Mouse (Mus musculus): ENCODE measurements at regions not wholly inside any gene's neighbourhood (a gene's known extent, or its start where the extent isn't known, plus 50 kb on each side); places are given as distances from the start of the nearest gene placed in this dataset.

DNA sequence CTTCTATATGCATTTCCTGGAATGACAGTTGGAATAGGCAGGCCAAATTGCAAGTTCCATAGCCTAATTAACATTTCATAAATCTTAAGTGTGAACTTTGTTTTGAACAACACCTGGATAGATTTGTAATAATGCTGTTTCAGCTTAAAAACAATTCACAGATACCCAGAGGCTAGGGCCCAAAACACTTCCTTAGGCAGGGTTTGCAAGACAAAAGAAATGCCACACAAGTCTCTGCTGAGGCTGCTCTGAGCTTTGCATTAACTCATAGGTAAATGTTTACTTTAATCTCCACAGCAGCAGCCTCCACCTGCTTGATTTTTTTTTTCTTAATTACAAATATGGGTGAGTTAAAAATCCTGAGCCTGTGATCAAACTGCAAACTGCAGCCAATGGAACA lies 118.4 kb downstream of the Gnat3 start:
- no peak for DNase-seq

DNA sequence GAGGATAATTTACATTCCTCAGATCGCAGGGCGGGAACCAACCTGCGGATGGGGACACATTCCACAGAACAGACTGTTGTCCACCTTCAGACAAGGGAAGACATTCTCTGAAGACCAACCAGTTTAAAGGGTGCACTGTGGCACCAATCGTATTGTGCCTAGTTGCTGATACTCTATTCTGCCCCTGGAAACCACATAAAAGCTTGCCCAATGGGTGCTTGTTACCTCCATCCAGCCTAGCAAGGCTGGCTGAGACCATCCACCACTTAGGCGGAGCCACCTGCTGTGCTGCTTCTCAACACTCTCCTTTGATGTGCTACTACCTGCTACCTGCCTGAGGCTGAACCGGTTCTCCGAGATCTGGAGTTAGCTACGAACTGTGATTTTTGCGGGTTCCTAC lies 119.9 kb downstream of the Gnat3 start:
- no peak for DNase-seq

DNA sequence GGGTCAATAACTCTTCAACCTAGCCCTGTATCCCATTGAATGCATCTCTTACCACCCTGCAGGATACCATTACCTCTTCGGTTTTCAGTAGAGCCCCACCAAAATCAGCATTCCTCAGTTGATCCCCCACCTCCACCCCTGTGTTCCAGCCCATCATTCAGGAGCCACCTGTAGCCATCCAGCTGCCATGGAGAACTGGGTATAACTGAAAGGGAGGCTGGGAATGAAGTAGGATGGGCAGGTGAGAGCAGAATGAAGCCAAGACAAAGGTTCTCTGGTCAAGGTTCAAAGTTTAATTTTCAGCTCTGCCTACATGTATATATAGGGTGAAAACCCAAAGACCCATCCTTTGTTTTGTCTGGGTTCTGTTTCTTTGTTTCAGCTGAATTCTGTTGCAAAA lies 121.4 kb downstream of the Gnat3 start:
- no peak for DNase-seq

DNA sequence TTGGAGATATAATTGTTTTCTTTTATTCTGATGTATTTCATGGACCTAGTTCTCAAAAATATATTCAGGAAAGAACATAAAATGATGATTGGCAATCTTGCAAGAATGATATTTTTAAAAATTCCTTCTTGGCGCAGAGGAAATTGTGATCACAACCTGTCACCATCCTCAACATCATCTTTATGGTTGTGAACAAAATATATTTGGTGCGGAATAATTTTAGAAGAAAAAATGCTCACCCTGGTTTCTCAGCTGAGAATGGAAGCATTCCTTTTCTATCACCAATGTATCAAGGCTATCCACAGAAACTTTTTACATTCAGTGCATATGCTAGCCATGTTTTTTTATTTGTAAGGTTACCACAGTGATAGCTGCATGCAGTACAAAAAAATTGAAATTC lies 123.1 kb downstream of the Gnat3 start:
- DNase-seq = no peak

DNA sequence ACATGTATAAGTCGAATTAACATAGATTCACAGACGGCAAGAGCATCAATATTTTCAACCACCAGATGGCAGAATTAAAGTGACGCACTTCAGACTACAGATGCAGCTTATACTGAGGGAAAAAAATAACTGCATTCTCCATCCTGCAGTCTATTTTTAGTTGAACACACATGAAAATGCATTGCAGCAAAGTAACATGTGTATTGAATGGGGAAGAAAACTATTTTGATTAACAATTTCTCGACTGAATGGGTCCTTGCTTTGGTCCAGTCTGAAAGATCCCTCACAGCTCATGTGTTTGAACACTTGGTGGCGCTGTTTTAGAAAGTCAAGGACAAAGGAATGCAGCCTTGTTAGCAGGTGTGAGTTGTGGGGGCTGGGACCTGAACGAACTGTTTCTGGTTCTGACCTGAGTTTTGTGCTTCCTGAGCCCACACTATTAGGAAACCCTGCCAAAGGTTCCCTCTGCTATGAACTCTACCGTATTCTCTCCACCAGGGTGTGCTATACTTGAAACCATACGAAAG lies 125.6 kb downstream of the Gnat3 start:
- peak; percentile 61 to 69 for DNase-seq

DNA sequence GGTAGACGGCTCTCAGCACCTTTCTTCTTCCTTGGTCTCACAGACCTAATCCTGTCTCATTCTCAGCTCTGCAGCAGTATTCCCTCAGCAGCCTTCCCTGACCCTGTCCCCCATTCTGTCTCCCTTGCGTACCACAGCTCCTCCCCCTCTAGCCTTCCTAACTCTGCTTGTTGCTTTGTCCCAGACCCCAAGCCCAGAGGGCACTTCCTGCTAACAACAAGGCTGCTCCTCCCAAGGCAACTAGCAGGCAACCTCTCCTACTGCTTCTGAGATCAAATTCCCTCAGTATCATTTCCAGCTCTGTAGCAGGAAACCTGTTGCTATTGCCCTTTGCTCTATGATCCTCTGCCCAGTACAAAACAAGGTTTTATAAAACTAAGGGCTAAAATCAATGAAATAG lies 127.6 kb downstream of the Gnat3 start:
- no peak for DNase-seq

DNA sequence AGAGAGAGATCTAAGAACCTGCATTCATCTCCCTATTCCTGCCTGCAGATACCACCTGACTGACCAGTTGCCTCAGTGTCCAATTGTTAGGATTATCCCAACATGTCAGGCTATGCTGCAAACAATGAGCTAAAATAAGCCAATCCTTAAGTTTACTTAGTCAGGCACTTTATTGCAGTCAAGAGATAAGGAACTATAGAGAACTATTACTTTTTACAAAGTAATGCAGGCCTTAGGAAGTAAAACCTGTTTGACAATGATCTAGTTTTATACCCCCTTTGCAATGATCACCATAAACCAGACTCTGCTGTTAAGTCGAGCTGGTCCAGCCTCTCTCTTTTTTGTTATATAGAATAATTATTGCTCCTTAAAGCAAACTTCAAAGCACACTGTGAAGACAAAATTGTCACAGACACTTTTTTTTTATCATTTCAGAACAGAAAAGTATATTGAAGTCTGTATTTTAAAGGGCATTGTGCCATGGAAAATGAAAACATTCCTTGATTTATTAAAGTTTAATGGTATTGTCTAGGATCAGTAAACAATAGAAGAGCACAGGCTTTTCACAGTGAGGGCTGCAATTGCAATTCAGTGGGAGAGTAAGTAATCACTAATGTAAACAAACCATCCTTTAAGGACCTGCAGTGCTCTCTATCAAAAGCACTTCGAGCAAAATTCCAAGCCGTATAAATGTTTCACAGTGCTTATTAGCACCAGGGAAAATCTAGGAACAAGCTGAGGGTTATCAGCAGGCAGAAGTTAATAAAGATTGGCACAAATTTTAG lies 152.7 kb downstream of the Gnat3 start:
- DNase-seq = no peak

DNA sequence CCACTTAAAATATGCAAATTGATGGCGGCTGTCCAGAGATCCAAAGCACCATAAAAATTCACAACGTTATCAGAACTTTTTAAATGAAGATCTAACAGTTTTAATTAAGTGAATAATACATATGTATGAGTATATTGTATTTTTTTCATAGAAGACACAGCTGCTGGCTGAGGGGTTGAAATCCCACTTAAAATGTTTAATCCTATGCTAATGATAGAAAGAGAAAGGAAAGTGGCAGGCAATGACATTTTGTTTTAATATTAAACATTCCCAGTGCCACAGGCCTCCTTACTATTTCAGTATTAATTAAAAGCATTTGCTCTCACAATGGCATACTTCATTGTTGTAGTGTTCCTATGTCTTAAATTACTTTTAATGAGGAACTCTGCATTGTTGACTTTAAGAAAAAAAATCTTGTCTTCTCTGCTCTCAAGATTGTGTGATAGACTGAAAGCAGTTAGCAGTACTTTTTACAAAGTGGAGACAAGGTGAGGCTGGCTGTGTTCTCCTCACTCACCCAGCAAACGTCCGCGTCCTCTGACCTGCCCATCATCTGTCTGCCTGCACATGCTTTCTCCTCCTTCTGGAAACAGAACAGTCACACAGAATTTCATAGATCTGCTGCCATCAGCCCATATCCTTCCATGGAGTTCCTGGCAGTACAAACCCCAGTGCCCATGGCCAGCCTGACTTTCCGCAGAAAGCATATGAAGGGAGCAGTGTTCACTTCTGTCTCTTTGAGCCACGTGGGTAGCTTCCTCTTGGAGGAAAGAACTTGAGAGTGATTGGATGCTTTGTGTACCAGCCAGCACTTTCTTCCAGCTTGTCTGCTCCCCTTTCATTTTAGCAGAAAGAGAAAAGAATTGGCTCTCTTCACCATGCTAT lies 173.7 kb downstream of the Gnat3 start:
- no peak for DNase-seq

DNA sequence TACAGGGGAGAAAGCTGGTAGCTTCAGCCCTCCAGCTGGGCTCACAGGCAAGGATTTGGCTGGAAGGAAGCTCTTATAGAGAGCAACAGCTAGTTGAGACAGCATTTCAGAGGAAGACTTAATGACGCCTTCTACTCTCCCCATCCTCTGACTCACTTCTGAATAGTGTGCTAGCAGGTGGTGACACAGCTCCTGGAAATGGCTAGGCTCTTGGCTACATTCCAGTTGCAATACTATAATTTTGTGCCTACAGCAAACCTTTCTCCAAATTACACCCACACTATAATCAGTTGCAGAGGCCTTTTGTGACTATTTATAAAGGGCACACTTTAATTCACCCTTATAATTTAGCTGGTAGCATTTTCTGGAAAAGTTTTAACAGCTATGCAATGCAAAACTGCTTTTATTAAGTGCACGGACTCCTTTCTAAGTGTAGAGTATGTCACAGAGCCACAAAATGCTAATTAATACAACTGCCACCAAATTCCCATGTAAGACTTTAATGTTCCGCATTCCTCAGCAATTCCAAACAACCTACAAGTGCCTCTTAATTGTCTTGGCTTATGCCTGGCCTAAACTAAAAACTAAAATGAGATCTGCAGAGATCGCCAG lies 175.2 kb downstream of the Gnat3 start:
- DNase-seq = no peak

DNA sequence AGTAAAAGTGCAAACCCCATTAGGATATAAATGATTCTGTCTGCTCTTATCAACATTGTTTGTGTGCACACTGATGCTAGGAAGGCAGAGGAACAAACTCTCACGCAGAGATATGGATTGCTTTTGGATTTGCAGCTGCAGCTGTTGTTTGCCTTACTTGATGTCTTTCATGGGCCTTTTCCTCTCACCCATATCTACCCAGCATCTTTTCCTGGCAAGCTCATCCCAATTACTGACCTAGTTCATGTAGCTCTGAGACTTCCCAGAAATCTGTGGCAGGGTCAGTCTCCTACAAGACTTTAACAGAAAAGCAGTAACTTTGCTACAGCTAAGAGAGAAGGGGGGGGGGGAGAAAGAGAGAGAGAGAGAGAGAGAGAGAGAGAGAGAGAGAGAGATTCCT lies 189.9 kb downstream of the Gnat3 start:
- DNase-seq = no peak

DNA sequence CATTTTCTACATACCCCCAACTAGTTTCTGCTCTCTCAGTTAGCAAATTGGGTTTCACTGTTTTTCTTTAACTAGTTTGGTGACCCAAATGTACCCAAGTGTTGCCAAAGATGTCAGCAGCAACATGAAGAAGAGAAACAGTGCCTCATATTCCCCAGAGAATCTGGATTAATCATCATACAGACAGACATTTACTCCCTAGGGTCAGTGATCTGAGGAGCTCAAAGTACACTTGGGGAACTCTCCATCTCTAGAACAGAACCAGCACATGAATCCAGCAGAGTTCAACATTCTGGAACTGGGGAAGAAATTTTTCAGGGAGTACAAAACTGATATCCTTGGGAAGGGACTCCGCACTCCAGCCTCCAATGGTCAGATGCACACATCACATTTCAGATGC lies 191.4 kb downstream of the Gnat3 start:
- no peak for DNase-seq

DNA sequence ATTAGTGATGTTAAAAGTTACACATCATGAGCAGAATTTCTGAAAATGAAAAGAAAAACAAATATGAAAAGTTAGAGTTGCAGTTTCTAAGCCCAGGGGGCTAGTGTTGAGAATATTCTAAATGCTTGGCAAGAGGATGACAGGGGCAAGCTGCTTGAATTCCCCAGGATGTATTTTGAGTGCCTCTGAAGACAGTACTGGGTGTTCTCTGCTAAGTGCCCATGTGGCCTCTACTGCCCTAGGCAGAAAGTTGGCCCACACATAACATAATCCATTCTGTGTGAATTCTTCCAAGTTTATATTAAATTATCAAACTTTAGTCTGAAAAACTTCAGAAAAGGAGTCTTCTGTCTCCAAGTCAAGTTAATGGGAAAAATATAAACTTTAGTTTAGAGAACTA lies 196.6 kb downstream of the Gnai1 start:
- DNase-seq = no peak

DNA sequence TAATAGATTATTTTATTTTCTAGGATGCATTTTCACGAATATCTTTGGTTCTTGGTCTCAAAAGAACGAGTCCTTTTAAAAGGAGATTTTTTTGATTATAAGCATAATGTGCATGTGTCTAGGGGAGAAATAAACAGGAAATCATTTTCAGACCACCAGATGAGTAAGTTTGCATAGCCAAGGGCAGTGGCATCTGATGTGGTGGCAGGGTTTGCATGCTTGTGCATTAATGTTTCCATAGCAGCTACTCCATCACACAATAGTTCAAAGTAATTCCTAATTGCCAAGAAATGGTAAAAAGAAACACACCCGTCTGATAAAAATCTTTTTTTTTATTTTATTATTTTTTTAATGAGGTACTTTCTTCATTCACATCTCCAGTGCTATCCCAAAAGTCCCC lies 182.3 kb downstream of the Gnai1 start:
- no peak for DNase-seq

DNA sequence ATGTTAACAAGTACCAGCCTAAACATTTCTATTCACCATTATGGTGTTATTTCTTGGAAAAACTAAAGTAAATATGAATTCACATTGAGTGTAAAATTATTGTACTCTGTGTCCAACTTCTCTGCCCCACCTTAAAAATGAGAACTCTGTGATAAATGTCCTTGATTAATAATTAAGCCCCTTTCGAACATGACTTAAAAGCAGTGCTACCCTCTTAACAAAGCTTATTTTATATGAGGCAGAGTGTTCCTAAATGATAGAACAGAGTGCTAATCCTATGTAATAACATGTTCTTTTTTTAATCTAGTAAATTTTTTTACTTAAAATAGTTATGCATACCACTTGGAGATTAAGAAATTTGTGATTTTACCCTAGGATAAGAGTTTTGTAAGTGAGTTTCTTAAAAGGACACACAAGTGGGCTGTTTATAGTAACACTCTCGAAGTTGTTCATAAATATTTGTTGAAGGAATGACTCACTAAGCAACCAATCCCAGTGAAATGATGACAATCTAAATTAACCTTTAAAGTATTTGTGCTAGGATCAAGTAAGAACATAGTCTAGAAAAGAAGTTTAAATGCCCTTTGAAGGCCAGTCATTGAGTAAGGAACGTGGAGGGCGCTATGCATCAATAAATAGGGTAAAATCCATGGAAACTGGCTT lies 148.6 kb downstream of the Gnai1 start:
- DNase-seq = no peak

Measured in cerebellum, adult 18-20 months (tissue).